Mouse (Mus musculus) stomach, postnatal 0 days (tissue): ENCODE measurements around the gene Syngr2. TPM values are rescaled to one million over a fixed set of nuclear protein-coding genes. Genes with fewer than 3 reads are reported as not detected.

Experiments
- ATAC-seq: fragments of 200-750 bp; cut with Nextera tagmentation; 2 replicates; pipeline ENCODE4 v1.8.0; 2017; ENCODE audit not compliant: low FRiP score, low TSS enrichment
- DNase-seq: peaks from one replicate; pipeline ENCODE4 v3.0.0-alpha.2; 2016; ENCODE audit warnings: low spot score
- H3K27ac ChIP-seq: fragments of 300-500 bp; sonication (generic); replicated peaks from 2 replicates; pipeline ENCODE4 v1.5.1; 2014; ENCODE audit warnings: mild to moderate bottlenecking, control low read depth
- H3K27me3 ChIP-seq: fragments of 300-500 bp; sonication (generic); 2 replicates; pipeline ENCODE4 v1.6.1; 2014; ENCODE audit warnings: low read length; ENCODE audit not compliant: control insufficient read depth, insufficient read depth
- H3K36me3 ChIP-seq: fragments of 300-500 bp; sonication (generic); 2 replicates; pipeline ENCODE4 v1.6.1; 2014; ENCODE audit warnings: low read length, mixed read lengths; ENCODE audit not compliant: control insufficient read depth, insufficient read depth
- H3K4me1 ChIP-seq: fragments of 300-500 bp; sonication (generic); replicated peaks from 2 replicates; pipeline ENCODE4 v1.6.1; 2014; ENCODE audit warnings: antibody characterized with exemption; ENCODE audit not compliant: control insufficient read depth, insufficient read depth
- H3K4me2 ChIP-seq: fragments of 300-500 bp; sonication (generic); replicated peaks from 2 replicates; pipeline ENCODE4 v1.6.1; 2014; ENCODE audit warnings: low read depth, mild to moderate bottlenecking, control low read depth, moderate library complexity
- H3K4me3 ChIP-seq: fragments of 300-500 bp; sonication (generic); 2 replicates; pipeline ENCODE4 v1.5.1; 2014; ENCODE audit warnings: low read depth, low read length, control low read depth
- H3K9ac ChIP-seq: fragments of 300-500 bp; sonication (generic); 2 replicates; pipeline ENCODE4 v1.6.1; 2014; ENCODE audit warnings: mild to moderate bottlenecking, low read length, control low read depth, mixed read lengths
- H3K9me3 ChIP-seq: fragments of 300-500 bp; sonication (generic); 2 replicates; pipeline ENCODE4 v1.6.1; 2016; ENCODE audit warnings: low read length; ENCODE audit not compliant: control insufficient read depth
- CTCF ChIP-seq: IDR thresholded peaks from 2 replicates; pipeline ENCODE4 v1.5.1; 2016; ENCODE audit warnings: antibody characterized with exemption, low read depth, mild to moderate bottlenecking, moderate library complexity
- EP300 ChIP-seq: optimal IDR thresholded peaks from 2 replicates; pipeline ENCODE3; 2016; ENCODE audit warnings: antibody characterized with exemption
- WGBS: fragments of 180-500 bp; shearing (Covaris S2); extraction: QIAGEN DNeasy Blood & Tissue Kit; methylation state at CpG from one replicate; pipeline ENCODE4 v1.1.7; 2014; 5-methylcytosine and 5-hydroxymethylcytosine counted together
- polyA plus RNA-seq: library from polyadenylated mRNA; unstranded; fragments of >200 nt; fragmentation: Nextera tagmentation; extraction: Ambion mirVana; gene quantifications from 2 replicates; pipeline ENCODE4 v1.2.1, GENCODE M21; 2015

Syngr2 gene
- polyA plus RNA-seq, 1 experiment from 2014 or later, result 165 TPM

DNA sequence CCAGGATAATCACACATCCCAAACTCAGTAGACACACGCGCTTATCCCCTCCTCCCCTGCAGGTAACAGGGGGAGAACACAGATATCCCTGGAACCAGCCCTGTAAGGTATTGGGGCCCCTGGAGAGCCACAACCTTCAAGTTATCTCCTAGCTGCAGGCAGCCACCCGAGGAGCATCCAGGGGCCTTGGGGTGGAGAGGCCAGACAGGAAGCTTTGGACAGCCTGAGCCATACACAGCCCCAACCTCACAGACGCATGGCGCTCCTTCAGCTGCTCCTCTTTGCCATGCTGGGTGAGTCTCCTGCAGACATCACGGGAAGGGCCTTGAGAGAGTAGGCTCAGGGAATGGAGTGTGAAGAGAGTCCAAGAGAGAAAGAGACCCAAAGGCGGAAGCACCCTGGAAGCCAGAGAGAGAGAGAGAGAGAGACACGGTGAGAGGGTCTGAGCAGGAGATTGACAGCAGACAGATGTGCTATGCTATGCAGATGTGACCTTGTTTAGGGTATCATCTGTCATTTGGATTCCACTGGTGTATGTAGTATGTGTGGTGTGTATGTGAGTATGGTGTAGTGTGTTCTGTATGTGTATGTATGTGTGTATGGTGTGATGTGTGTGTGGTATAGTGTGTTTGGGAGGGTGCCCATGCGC, 11.8 kb upstream of the Syngr2 start, which contains the start of gene 6030468B19Rik:
TSS of gene 6030468B19Rik (plus strand) at position 150 of the 649 bp plus-strand sequence.
- Histone ChIP-seq H3K36me3 (no peaks in the 10 kb centered on the region), H3K4me1 (no peaks in the 10 kb centered on the region), H3K9me3 (no peaks in the 10 kb centered on the region), H3K27me3 (no peaks in the 10 kb centered on the region), H3K4me3 (no peak within 1 kb of the TSS), H3K4me2 (no peak within 1 kb of the TSS), H3K9ac (no peak within 1 kb of the TSS), H3K27ac (no peak within 1 kb of the TSS)
- no peak for TF ChIP-seq CTCF
- DNase-seq, result no peak
- 0 out of 2 replicates have a peak, but pooled peaks have one; percentile 24 for ATAC-seq
- 65% methylated on average over 9 of the region's 9 CpGs for WGBS

- H3K36me3 ChIP-seq, result no peaks in the 10 kb centered on the region
- ATAC-seq, result no peak
- TF ChIP-seq CTCF, result no peak
- no peak for TF ChIP-seq EP300
- no peaks in the 10 kb centered on the region for H3K4me1 ChIP-seq
- no peak overlapping the region for H3K27ac ChIP-seq
- 37% methylated on average over 2 of the region's 2 CpGs for whole genome bisulfite sequencing
- no peaks in the 10 kb centered on the region for H3K27me3 ChIP-seq
- no peak overlapping the region for H3K4me3 ChIP-seq
- H3K9ac ChIP-seq, result no peak overlapping the region
- DNase-seq, result no peak
- no peaks in the 10 kb centered on the region for H3K9me3 ChIP-seq
- no peak overlapping the region for H3K4me2 ChIP-seq
Measured at GRCm38 (mm10) chr11:117798160-117798541, 11.3 kb upstream of the Syngr2 start.

GRCm38 (mm10) chr11:117799174-117799573, 10.3 kb upstream of the Syngr2 start:
- no peak for ATAC-seq
- WGBS, result 62% methylated on average over 5 of the region's 5 CpGs

DNA sequence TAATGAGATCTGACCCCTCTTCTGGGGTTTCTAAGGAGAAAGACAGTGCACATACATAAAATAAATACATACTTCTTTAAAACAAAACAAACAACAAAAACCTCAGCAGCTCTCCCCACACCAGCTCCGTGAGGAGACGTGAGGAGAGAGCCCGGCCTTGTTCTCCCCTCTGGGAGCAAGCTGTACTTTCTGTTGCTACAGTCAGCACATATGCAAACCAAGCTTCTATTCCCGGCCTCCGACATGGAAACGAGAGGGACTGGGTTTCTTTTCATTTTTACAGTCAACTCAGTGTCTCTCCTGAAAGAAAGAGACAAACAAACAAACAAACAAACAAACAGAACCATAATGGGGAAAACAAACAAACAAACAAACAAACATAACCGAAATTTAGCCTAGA, 9.4 kb upstream of the Syngr2 start:
- 83% methylated on average over 7 of the region's 7 CpGs for WGBS
- Histone ChIP-seq H3K9me3 (no peaks in the 10 kb centered on the region), H3K36me3 (no peaks in the 10 kb centered on the region), H3K9ac (no peak overlapping the region), H3K4me2 (no peak overlapping the region), H3K27ac (no peak overlapping the region), H3K4me3 (no peak overlapping the region), H3K27me3 (no peaks in the 10 kb centered on the region), H3K4me1 (no peaks in the 10 kb centered on the region)
- no peak for TF ChIP-seq CTCF
- TF ChIP-seq EP300, result no peak
- DNase-seq, result no peak
- ATAC-seq, result no peak

More at GRCm38 (mm10) chr11:117799174-117799573, 10.3 kb upstream of the Syngr2 start:
- Histone ChIP-seq H3K27me3 (no peaks in the 10 kb centered on the region), H3K4me1 (no peaks in the 10 kb centered on the region), H3K27ac (no peak overlapping the region), H3K9ac (no peak overlapping the region), H3K36me3 (no peaks in the 10 kb centered on the region), H3K4me3 (no peak overlapping the region), H3K4me2 (no peak overlapping the region), H3K9me3 (no peaks in the 10 kb centered on the region)
- no peak for DNase-seq
- TF ChIP-seq EP300, result no peak
- no peak for TF ChIP-seq CTCF

DNA sequence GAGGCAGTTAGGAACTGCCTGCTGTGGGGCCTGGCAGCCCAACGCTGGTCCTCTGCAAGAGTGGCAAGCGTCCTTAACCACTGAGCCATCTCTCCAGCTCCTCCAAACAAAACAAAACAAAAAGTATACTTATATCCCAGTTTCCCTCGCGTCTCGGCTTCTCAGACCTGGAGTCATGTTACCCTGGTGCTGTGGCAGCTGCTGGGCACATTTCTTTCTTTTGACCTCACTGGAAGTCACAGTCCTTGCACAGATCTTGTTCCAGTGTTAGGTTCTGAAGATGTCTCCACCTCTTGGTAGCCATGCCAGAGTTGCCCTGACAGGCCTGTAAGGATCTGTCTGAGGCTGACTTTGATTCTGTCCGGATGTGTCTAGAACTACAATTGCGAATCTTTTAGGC, 7.8 kb upstream of the Syngr2 start:
- DNase-seq (no peak), ATAC-seq (no peak)
- Histone ChIP-seq H3K4me2 (no peak overlapping the region), H3K27ac (no peak overlapping the region), H3K36me3 (no peaks in the 10 kb centered on the region), H3K27me3 (no peaks in the 10 kb centered on the region), H3K4me1 (no peaks in the 10 kb centered on the region), H3K9ac (no peak overlapping the region), H3K9me3 (no peaks in the 10 kb centered on the region), H3K4me3 (no peak overlapping the region)
- 74% methylated on average over 7 of the region's 7 CpGs for WGBS
- no peak for TF ChIP-seq EP300
- TF ChIP-seq CTCF, result no peak

- no peaks in the 10 kb centered on the region for H3K36me3 ChIP-seq
- no peak overlapping the region for H3K9ac ChIP-seq
- no peak overlapping the region for H3K4me3 ChIP-seq
- no peak overlapping the region for H3K4me2 ChIP-seq
- DNase-seq (no peak), ATAC-seq (peak; percentile 59)
- TF ChIP-seq EP300 (no peak), CTCF (no peak)
- H3K27me3 ChIP-seq, result no peaks in the 10 kb centered on the region
- H3K27ac ChIP-seq, result 0 out of 2 replicates have a peak overlapping the region, but pooled peaks have one; percentile 4
- 85% methylated on average over 3 of the region's 3 CpGs for WGBS
- H3K9me3 ChIP-seq, result no peaks in the 10 kb centered on the region
- no peaks in the 10 kb centered on the region for H3K4me1 ChIP-seq
Measured at GRCm38 (mm10) chr11:117803166-117803688, 6.2 kb upstream of the Syngr2 start.
